Mouse (Mus musculus): Measurements from ENCODE around the gene Arsg.

GRCm38 (mm10) chr11:109593200-109593981 lies 120.2 kb downstream of the Arsg start:
- no peak for TF ChIP-seq EP300 (optimal IDR thresholded peaks at IDR 0.05)
- TF ChIP-seq CTCF (IDR thresholded peaks at IDR 0.05; ENCODE audit: low read depth) = no peak
